Mouse (Mus musculus): Measurements from ENCODE around the gene Olfr1501. TPM values are rescaled to one million over a fixed set of nuclear protein-coding genes. Genes with fewer than 3 reads are reported as not detected.

Gene Olfr1501
- polyA plus RNA-seq, 1 experiment from 2014 or later = not detected

Other genes starting within 250 kb of the Olfr1501 start
- not detected in 2 replicates for gene Olfr1487, start 233.3 kb downstream of the Olfr1501 start, polyA plus RNA-seq (2016; fragmentation: Nextera tagmentation; extraction: Ambion mirVana)
- not detected in 2 replicates for gene Olfr1489, start 219.1 kb downstream of the Olfr1501 start, polyA plus RNA-seq (2016; fragmentation: Nextera tagmentation; extraction: Ambion mirVana)
- gene Olfr1490, start 199.6 kb downstream of the Olfr1501 start, polyA plus RNA-seq (2016; fragmentation: Nextera tagmentation; extraction: Ambion mirVana) = not detected in 2 replicates
- gene Olfr1491, start 153.4 kb downstream of the Olfr1501 start, polyA plus RNA-seq (2016; fragmentation: Nextera tagmentation; extraction: Ambion mirVana) = not detected in 2 replicates
- not detected in 2 replicates for gene Olfr1493-ps1, start 127.4 kb downstream of the Olfr1501 start, polyA plus RNA-seq (2016; fragmentation: Nextera tagmentation; extraction: Ambion mirVana)
- gene Olfr1494, start 111.0 kb downstream of the Olfr1501 start, polyA plus RNA-seq (2016; fragmentation: Nextera tagmentation; extraction: Ambion mirVana) = not detected in 2 replicates
- not detected in 2 replicates for gene Olfr1495, start 86.1 kb downstream of the Olfr1501 start, polyA plus RNA-seq (2016; fragmentation: Nextera tagmentation; extraction: Ambion mirVana)
- not detected in 2 replicates for gene Olfr1496, start 72.8 kb downstream of the Olfr1501 start, polyA plus RNA-seq (2016; fragmentation: Nextera tagmentation; extraction: Ambion mirVana)
- not detected in 2 replicates for gene Olfr1497, start 52.5 kb downstream of the Olfr1501 start, polyA plus RNA-seq (2016; fragmentation: Nextera tagmentation; extraction: Ambion mirVana)
- gene Olfr1499, start 31.2 kb downstream of the Olfr1501 start, polyA plus RNA-seq (2016; fragmentation: Nextera tagmentation; extraction: Ambion mirVana) = not detected in 2 replicates
- gene Olfr1500, start 20.2 kb downstream of the Olfr1501 start, polyA plus RNA-seq (2016; fragmentation: Nextera tagmentation; extraction: Ambion mirVana) = not detected in 2 replicates
- not detected in 2 replicates for gene Olfr1502, start 11.1 kb upstream of the Olfr1501 start, polyA plus RNA-seq (2016; fragmentation: Nextera tagmentation; extraction: Ambion mirVana)
- gene Olfr1504, start 47.2 kb upstream of the Olfr1501 start, polyA plus RNA-seq (2016; fragmentation: Nextera tagmentation; extraction: Ambion mirVana) = not detected in 2 replicates
- gene Olfr1505, start 62.8 kb upstream of the Olfr1501 start, polyA plus RNA-seq (2016; fragmentation: Nextera tagmentation; extraction: Ambion mirVana) = not detected in 2 replicates

All from limb, embryonic 10.5 days (tissue).